Mouse (Mus musculus) heart, embryonic 10.5 days (tissue): ENCODE measurements around the gene Snx32. TPM values are rescaled to one million over a fixed set of nuclear protein-coding genes. Genes with fewer than 3 reads are reported as not detected.

Source experiments
- DNase-seq: peaks from one replicate; pipeline ENCODE4 v3.0.0-alpha.2; 2017; ENCODE audit warnings: low spot score
- H3K27ac ChIP-seq: fragments of 300-500 bp; sonication (generic); 2 replicates; pipeline ENCODE4 v1.5.1; 2016; ENCODE audit warnings: mild to moderate bottlenecking
- H3K27me3 ChIP-seq: fragments of 300-500 bp; sonication (generic); 2 replicates; pipeline ENCODE4 v1.6.1; 2016; ENCODE audit warnings: mild to moderate bottlenecking; ENCODE audit not compliant: poor library complexity, insufficient read depth, severe bottlenecking
- H3K36me3 ChIP-seq: fragments of 300-500 bp; sonication (generic); 2 replicates; pipeline ENCODE4 v1.6.1; 2016; ENCODE audit warnings: mild to moderate bottlenecking, moderate library complexity
- H3K4me1 ChIP-seq: fragments of 300-500 bp; sonication (generic); 2 replicates; pipeline ENCODE4 v1.6.1; 2016; ENCODE audit warnings: mild to moderate bottlenecking
- H3K4me3 ChIP-seq: fragments of 300-500 bp; sonication (generic); 2 replicates; pipeline ENCODE4 v1.5.1; 2016; ENCODE audit warnings: mild to moderate bottlenecking, moderate library complexity
- H3K9me3 ChIP-seq: fragments of 300-500 bp; sonication (generic); 2 replicates; pipeline ENCODE4 v1.6.1; 2016; ENCODE audit warnings: mild to moderate bottlenecking, moderate library complexity
- WGBS: fragments of 180-500 bp; shearing (Covaris S2); methylation state at CpG from one replicate; pipeline ENCODE4 v1.1.7; 2016; 5-methylcytosine and 5-hydroxymethylcytosine counted together
- polyA plus RNA-seq: library from polyadenylated mRNA; unstranded; fragments of >200 nt; fragmentation: Nextera tagmentation; extraction: Ambion mirVana; gene quantifications from 2 replicates; pipeline ENCODE4 v1.2.1, GENCODE M21; 2016

Snx32 gene
- polyA plus RNA-seq, 1 experiment from 2014 or later = 10.6 TPM

DNA sequence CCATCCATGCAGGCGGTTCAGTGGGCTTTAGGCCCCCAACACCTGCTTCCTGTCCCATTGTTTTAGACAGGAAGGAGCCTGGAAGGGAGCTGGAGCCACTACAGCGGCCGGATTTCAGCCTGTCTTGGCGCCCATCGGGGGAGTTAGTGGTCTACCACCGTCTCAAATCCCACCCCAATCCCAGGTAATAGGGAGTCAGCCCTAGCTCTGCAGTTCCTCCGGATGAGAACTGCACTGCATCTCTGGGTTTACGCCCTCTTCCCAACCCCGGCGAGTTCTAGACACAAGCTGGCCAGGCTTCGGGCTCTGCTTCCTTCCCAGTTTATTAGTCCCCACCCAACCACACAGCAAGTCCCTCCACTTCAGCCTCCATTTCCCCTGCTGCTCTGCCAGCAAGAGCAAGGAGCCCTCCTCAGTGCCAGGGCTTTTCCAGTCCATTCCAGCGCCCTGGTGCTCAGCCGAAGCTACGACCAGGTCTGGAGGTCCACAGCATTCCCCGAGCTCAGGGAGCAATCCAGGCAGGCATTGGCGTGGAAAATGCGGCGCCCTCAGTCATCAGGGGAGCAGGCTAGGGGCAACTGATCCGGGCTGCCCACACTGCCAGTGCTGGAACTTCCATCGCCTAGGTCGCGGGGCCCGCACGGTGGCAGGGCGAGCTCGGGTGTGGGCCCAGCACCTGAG, 54.0 kb downstream of the Snx32 start:
- H3K27ac ChIP-seq = peak overlapping the region; percentile 96
- 4% methylated on average over 26 of the region's 26 CpGs for WGBS
- no peaks in the 10 kb centered on the region for H3K9me3 ChIP-seq
- peaks cover 16% of the 10 kb centered on the region; the same call in 1 of the 2 replicates for H3K27me3 ChIP-seq
- peaks cover 44% of the 10 kb centered on the region for H3K4me1 ChIP-seq
- H3K36me3 ChIP-seq = peaks cover 16% of the 10 kb centered on the region
- peak overlapping the region; percentile 90 for H3K4me3 ChIP-seq
- no peak for DNase-seq

DNA sequence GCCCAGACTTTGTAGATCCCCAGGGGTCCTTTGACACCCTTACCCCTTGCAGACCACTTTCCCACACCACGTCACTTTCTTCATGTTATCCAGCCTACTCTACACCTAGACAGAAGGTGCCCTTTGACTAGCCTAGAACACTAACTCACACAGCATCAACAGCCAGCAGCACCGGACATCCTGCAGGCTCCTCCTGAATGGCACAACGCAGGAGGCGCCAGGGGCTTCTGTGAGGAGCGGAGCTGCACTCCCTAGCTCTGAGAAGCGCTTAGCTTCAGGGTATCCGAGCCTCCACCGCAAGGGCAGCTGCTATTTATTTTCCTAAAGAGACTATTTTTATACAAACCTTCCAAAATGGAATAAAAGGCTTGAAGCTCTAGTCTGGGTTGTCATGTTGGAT, 54.8 kb downstream of the Snx32 start:
- Histone ChIP-seq H3K9me3 (no peaks in the 10 kb centered on the region), H3K4me3 (peak overlapping the region; percentile 90), H3K27me3 (peaks cover 24% of the 10 kb centered on the region; the same call in 1 of the 2 replicates), H3K4me1 (peaks cover 38% of the 10 kb centered on the region), H3K27ac (peak overlapping the region; percentile 96), H3K36me3 (peaks cover 16% of the 10 kb centered on the region)
- WGBS = 60% methylated on average over 8 of the region's 8 CpGs
- no peak for DNase-seq

- no peak for DNase-seq
- H3K9me3 ChIP-seq = no peaks in the 10 kb centered on the region
- H3K27me3 ChIP-seq = peaks cover 29% of the 10 kb centered on the region; the same call in 1 of the 2 replicates
- 77% methylated on average over 12 of the region's 12 CpGs for WGBS
- no peak overlapping the region; the same call in 1 of the 2 replicates for H3K27ac ChIP-seq
- peaks cover 38% of the 10 kb centered on the region for H3K4me1 ChIP-seq
- peaks cover 16% of the 10 kb centered on the region for H3K36me3 ChIP-seq
- peak overlapping the region; percentile 90 for H3K4me3 ChIP-seq
These were observed 55.3 kb downstream of the Snx32 start for GRCm38 (mm10) chr19:5455037-5455436.

- Histone ChIP-seq H3K27me3 (peaks cover 55% of the 10 kb centered on the region), H3K4me1 (peaks cover 42% of the 10 kb centered on the region), H3K36me3 (peaks cover 16% of the 10 kb centered on the region), H3K4me3 (no peak overlapping the region), H3K27ac (no peak overlapping the region), H3K9me3 (no peaks in the 10 kb centered on the region)
- 69% methylated on average over 6 of the region's 6 CpGs for WGBS
- no peak for DNase-seq
These were observed 58.6 kb downstream of the Snx32 start for GRCm38 (mm10) chr19:5451766-5452165.

- WGBS = 83% methylated on average over 3 of the region's 3 CpGs
- H3K27me3 ChIP-seq = peaks cover 76% of the 10 kb centered on the region
- no peaks in the 10 kb centered on the region for H3K9me3 ChIP-seq
- H3K4me1 ChIP-seq = peaks cover 21% of the 10 kb centered on the region
- no peak overlapping the region for H3K4me3 ChIP-seq
- no peak for DNase-seq
- H3K27ac ChIP-seq = no peak overlapping the region
- H3K36me3 ChIP-seq = peaks cover 15% of the 10 kb centered on the region
These were observed 60.7 kb downstream of the Snx32 start for GRCm38 (mm10) chr19:5449673-5450072.

GRCm38 (mm10) chr19:5448354-5449150, 61.8 kb downstream of the Snx32 start:
- Histone ChIP-seq H3K4me1 (peaks cover 19% of the 10 kb centered on the region), H3K9me3 (no peaks in the 10 kb centered on the region), H3K27me3 (peaks cover 81% of the 10 kb centered on the region), H3K27ac (peak overlapping the region; percentile 22; the same call in 1 of the 2 replicates), H3K36me3 (peaks cover 4% of the 10 kb centered on the region; the same call in 1 of the 2 replicates), H3K4me3 (peak overlapping the region; percentile 69)
- WGBS = 5% methylated on average over 36 of the region's 36 CpGs
- DNase-seq = peak; percentile 86

GRCm38 (mm10) chr19:5447515-5448353, 62.6 kb downstream of the Snx32 start, which contains the start of gene Fosl1:
TSS of gene Fosl1 (plus strand) at chr19:5447547.
- H3K9me3 ChIP-seq = no peaks in the 10 kb centered on the region
- WGBS = 1% methylated on average over 70 of the region's 70 CpGs
- H3K27me3 ChIP-seq = peaks cover 81% of the 10 kb centered on the region
- no peaks in the 10 kb centered on the region for H3K36me3 ChIP-seq
- no peak for DNase-seq
- H3K27ac ChIP-seq = peak within 1 kb of the TSS; percentile 22; the same call in 1 of the 2 replicates
- H3K4me3 ChIP-seq = peak within 1 kb of the TSS; percentile 69
- peaks cover 19% of the 10 kb centered on the region for H3K4me1 ChIP-seq

- peaks cover 66% of the 10 kb centered on the region for H3K27me3 ChIP-seq
- no peaks in the 10 kb centered on the region for H3K36me3 ChIP-seq
- no peak overlapping the region for H3K27ac ChIP-seq
- no peak for DNase-seq
- H3K9me3 ChIP-seq = no peaks in the 10 kb centered on the region
- H3K4me1 ChIP-seq = peaks cover 19% of the 10 kb centered on the region
- WGBS = 83% methylated on average over 5 of the region's 5 CpGs
- H3K4me3 ChIP-seq = no peak overlapping the region
These were observed 64.6 kb downstream of the Snx32 start for GRCm38 (mm10) chr19:5445747-5446146.

- no peaks in the 10 kb centered on the region for H3K9me3 ChIP-seq
- no peak overlapping the region for H3K27ac ChIP-seq
- H3K4me1 ChIP-seq = peaks cover 19% of the 10 kb centered on the region
- H3K27me3 ChIP-seq = peaks cover 58% of the 10 kb centered on the region
- no peak overlapping the region for H3K4me3 ChIP-seq
- WGBS = 26% methylated on average over 7 of the region's 7 CpGs
- no peaks in the 10 kb centered on the region for H3K36me3 ChIP-seq
- DNase-seq = no peak
These were observed 65.4 kb downstream of the Snx32 start for GRCm38 (mm10) chr19:5444954-5445353.

DNA sequence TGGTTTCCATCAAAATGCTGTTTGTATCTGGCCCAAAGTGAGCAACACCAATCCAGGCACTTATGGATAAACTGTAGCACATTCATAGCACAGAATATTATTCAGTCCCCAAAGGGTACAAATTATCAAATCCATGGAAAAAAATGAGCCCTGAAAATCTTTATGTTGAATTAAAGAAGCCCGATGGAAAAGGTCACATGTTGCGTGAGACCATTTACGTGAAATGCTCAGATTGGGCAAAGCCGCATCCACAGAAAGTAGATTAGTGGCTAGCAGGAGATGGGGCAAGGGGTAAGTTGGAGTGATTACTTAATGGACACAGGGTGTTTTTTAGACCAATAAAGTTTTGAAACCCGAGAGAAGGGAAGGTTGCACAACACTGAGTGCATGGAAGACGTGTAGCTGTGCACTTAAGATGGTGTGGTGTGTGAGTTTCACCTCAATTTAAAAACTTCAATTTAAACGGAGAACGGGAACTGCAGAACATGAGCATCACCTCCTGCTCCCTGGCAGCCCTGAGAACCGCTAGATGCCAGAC, 65.9 kb downstream of the Snx32 start:
- H3K9me3 ChIP-seq = no peaks in the 10 kb centered on the region
- peaks cover 53% of the 10 kb centered on the region for H3K27me3 ChIP-seq
- H3K4me1 ChIP-seq = peaks cover 19% of the 10 kb centered on the region
- no peaks in the 10 kb centered on the region for H3K36me3 ChIP-seq
- no peak overlapping the region for H3K27ac ChIP-seq
- DNase-seq = no peak
- no peak overlapping the region for H3K4me3 ChIP-seq
- 65% methylated on average over 9 of the region's 9 CpGs for WGBS
